Mouse (Mus musculus) urinary bladder, postnatal 10 days (tissue): ENCODE data around the gene Lsm14a.

Experiments used
- DNase-seq: peaks from one replicate; pipeline ENCODE4 v3.0.0; 2022; ENCODE audit warnings: low spot score

Lsm14a gene

DNA sequence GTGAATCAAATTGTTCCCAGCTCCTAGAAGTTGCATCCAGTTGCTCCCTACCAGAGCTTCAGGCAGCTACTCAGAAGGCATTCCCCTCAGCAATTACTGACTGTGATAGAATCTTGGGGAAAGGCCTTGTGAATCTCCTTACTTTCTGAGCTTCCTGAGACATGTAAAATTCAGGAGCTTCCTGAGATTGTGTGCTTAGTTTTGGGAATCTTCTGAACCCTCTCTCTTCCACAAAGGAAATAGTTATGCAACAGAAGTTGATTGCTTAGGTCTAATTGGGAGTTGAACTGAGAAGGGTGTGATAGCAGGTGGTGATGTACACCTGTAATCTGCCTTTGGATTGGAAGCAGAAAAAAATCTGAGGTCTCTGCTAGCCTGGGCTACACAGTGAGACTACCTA is at the start of gene Lsm14a:
TSS of gene Lsm14a (minus strand) at position 101 of the 400 bp plus-strand sequence.
- no peak for DNase-seq

DNA sequence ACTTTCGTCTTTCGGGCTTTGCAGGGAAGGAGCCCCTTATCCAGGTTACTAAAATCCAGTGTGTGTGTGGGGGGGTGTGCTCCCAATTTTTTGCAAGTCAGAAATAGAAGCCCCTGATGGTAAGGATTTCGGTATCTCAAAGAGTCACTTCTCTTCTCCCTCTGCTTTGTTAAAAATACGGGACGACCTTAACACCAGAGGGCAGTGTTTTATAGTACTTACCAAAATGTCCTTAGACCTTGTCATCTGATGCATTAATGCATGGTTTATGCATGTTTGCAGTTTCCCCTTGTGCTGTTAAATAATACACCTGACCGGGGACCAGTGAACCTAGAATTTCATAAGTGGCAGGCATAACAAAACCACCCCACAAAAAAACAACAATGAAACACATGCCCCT is 45.8 kb upstream of the Lsm14a start:
- no peak for DNase-seq

DNA sequence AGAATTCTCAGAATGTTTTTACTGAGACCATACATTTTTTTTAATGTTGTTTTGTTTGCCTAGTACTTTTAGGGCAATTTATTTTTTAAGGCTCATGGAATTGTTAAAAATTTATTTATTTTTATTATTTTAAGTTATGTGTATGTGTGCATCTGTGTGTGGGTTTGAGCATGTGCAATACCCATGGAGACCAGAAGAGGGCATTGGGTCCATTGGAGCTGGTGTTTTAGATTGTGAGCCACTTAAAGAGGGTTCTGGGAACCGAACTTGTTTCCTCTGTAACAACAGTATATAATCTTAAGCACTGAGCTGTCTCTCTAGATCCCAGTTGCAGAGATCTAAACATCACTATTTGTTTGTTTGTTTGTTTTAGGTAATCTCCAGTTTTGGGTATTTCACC is 40.5 kb upstream of the Lsm14a start:
- DNase-seq: no peak

DNA sequence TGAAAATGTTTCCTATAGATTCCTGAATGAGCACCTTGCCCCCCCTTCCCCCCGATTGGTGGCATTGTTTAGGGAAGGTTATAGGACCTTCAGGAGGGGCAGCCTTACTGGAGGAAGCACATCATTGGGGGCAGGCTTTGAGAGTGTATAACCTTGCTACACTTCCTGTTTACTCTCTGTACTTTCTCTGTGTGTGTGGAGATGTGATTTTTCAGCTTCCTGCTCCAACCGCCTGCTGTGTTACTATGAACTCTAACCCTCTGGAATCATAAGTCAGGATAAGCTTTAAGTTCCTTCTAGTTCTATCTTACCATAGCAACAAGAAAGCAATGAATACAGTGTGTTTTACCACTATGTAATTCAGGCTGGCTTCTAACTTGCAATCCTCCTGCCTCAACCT is 28.1 kb upstream of the Lsm14a start:
- DNase-seq: no peak

DNA sequence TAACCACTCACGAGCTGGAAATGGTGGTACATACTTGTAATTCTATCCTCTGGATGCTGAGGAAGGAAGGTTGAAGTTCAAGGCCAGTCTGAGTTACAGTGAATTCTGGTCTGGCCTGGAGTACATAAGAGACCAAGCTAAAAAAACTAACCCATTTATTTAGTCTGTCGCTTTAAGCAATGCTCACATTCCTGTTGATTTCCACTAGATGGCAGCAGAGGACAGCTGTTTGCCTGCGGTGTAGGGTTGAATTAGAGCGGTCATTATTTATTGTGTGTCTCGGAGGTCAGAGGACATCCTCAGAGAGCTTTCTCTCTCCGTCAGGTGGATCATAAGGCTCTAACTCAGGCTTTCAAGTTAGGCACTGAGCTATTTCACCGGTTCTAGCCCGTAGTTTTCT is 14.4 kb upstream of the Lsm14a start:
- DNase-seq: no peak

DNA sequence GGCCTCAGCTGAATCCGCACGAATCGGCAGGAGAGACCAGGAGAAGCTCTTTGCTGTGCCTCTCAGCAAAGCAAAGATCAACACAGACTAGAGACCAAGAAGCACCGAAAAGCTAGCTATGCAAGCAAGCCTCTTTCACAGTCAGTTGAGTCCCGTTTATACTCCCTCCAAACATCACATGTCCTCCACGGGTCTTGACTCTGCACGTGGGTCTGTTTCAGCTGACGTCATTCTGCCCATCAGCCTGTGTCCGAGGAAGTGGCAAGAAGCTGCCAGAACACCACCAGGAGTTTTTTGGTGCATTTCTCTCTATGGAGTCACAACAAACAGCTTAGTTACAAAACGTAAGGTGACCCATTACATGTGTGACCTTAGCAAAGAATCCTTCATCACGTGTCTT is 10.8 kb upstream of the Lsm14a start:
- DNase-seq: no peak

DNA sequence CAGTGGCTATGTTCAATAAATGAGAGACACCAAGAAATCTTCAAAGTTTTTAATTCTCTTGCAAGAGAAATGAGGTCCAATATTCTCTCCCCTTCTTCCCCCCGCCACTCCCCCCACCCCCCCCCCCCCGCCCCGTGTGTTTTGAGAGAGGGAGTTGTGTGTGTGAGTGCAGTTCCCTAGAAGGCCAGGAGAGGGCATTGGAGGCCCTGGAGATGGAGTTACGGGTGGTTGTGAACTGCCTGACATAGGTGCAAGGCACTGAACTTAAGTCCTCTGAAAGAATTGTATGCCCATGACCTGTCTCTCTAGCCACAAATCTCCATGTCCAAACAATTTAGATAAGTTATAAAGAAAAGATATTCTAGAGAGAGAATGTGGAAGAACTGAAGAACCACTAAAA is 7.0 kb upstream of the Lsm14a start:
- no peak for DNase-seq

DNA sequence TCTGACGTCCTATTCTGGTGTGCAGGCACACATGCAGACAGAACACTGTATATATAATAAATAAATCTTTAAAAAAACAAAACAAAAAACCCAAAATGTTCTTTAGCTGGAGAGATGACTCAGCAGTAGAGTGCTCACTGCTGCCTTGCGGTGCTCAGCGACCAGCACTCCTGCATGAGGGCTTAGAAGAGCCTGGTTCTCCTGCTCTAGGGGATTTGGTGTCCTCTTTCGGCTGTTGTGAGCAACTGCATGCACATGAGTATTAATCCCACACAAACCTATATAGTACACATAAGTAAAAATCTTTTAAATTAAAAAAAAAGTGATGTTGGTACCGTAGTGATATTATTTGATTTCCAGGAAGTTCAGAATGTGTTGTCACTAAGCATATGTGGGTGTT is 5.7 kb upstream of the Lsm14a start:
- no peak for DNase-seq

DNA sequence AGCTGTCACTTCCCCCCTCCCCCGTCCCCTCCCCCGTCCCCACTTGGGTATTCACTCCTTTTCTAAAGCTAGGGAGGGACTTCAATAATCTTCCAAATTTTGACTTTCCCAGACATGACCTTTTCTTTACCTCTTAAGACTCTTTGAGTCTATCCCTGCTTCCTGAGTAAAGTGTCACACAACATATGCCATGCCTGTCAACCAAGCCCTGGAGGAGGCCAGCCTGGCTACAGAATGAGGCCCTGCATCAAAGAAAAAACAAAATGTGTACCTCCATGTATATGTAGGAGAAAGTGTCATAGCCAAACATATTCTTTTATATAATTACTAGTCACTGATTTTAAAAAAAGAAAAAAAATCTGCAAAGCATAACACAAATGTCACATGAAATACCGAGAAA is 3.7 kb upstream of the Lsm14a start:
- DNase-seq: no peak

DNA sequence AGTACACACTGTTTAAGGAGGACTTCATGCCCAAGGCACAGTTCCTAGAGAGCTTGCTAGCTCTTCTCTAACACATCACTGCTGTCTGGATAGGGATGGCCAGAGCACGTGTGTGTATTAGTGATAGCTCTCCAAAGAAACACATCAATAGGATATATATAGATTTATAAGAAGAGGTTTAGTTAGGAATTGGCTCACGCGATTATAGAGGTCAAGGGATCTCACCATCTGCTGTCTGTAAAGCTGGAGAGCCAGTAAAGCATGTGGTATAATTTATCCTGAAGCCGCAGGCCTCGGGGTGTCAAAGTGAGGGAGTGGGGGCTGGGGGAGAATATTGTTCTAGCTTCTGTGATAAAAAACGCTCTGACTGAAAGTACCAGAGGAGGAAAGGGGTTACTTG is 2.6 kb upstream of the Lsm14a start:
- no peak for DNase-seq

DNA sequence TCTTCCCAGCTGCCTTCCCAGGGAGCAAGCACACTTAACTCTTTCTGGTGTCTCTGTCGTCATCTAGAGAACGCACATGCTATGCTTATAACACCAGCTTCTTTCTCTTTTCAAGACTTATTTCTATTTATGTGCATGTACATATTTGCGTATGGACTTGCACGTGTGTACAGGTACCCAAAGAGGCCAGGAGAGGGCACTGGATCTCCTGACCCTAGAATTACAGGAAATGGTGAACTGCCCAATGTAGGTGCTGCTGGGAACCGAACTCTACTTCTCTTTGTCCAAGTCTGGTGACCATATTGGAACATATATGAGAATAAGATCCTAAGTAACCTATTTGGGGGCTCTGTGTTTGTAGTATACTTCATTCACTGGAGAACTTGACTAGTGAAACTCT is 1.5 kb upstream of the Lsm14a start:
- no peak for DNase-seq

DNA sequence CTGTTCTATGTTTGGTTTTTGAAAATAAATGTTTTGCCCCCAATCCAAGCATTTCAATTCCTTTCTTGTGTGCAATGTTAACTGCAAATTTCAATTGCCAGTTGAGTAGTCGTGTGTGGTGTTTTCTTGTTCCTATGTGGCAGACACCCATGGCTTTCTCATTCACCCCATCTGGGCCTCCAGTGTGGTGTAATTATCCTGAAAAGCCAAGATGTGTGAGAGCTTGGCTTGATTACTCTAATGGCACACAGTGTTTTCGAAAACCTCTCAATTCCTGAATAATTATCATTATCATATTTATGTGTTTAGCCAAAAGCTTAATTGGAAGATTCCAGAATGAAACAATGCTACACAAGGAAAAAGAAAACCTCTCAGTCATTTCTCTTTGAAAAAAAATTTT is 976 bp upstream of the Lsm14a start:
- no peak for DNase-seq

DNA sequence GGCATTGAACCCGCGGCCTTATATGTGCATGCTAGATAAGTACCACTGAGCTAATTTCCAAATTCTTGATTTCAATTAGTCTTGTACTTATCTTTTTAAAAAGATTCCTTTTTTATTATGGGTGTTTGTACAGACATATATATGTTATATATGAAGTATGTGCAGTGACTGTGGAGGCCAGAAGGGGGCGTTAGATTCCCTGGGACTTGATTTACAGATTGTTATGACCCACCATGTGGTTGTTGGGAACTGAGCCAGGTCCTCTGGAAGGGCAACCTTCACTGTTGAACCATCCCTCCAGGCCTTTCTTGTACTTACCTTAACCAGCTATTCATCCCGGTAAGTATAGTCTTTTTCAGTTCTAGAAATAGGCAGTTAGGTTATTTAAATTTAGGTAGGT is 780 bp downstream of the Lsm14a start:
- no peak for DNase-seq

DNA sequence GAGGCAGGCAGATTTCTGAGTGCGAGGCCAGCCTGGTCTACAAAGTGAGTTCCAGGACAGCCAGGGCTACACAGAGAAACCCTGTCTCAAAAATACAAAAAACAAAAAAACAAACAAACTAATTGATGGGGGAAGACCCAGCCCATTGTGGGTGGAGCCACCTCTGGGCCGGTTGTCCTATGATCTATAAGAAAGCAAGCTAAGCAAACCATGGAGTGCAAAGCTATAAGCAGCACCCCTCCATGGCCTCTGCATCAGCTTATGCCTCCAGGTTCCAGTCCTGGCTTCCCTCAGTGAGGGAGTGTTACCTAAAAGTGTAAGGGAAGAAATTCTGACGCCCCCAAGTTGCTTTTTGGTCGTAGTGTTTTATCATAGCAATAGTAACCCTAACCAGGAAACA is 1.4 kb downstream of the Lsm14a start:
- DNase-seq: no peak

DNA sequence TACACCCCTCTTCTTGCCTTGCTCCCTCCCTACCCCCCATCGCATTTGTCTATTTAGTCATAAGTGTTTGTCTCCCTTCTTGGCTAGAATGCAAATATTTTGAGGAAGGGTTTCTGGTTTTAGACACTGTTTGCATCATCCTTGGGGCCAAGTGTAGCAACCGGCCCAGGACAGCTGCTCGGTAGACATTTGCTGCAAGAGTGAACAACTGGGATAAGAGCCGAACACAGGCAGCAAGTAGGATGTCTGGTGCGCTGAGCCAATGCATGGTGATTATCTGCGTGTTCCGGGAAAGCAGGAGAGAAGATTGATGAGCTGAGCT is 2.3 kb downstream of the Lsm14a start:
- no peak for DNase-seq

DNA sequence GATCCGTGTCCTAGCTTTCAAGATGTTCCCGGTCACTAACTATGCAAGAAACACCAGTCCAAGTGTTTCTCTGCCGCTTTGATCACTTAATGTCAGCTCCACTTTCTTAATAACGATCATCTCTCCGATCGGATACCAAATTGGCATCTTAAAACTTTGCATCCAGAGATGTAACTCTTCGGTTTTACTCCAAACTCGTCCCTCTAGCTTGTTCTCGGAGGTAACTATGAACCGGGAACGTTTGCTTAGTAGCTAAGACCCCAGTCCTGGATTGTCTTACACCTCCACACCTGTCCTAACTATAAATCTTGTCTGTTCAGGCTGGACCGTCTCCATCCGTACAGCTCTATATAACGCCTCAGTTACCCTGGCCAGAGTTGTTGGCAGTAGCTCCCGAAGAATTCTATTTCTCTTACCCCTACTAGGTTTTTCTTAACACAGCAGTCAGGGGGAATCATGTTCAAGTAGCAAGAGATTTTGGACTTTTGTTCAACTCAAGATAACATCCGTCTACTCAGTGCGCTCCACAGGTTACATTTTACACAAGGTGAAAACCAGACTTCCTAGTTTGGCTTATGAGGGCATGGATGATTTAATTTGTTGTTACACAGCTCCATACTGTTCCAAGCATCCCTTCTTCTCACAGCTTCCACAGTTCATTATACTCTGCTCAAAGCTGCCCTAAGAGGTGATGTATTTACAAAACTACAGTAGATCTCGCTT is 2.8 kb downstream of the Lsm14a start:
- no peak for DNase-seq

DNA sequence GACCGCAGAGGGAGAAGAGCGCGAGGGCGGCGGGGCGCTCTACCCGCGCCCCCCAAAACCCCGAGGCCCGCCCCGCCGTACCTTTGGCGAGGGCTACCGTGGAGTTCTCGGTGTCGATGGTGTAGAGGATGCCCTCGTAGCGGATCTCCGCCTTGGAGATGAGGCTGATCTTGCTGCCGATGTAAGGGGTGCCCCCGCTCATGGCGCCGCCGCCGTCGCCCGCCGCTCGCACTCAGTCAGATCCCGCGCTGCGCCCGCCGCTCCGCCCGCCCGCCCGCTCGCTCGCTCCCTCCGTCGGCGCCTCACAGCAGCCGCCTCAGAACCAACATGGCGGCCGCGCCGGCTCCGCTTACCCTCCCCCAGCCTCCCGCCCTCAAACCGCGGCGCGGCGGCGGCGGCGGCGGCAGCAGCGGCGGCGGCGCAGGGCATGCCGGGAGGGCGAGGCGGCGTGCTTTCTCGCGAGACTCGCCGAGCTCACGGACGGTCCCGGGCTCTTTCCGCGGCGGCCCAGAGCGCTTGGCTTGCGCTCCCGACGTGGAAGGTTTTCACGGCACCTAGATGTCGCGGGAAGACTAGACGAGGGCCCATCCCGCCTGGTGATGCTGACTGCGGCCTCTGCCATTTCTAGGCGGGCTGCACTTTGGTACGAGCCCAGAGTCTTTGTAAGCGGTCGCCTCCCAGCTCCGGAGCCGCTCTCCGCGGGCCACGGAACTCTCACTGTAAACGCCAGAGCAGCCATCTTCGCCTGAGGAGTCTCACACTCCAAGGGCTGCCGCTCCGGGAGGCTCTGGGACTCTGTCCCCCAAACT is 3.6 kb downstream of the Lsm14a start:
- peak; percentile 79 for DNase-seq

DNA sequence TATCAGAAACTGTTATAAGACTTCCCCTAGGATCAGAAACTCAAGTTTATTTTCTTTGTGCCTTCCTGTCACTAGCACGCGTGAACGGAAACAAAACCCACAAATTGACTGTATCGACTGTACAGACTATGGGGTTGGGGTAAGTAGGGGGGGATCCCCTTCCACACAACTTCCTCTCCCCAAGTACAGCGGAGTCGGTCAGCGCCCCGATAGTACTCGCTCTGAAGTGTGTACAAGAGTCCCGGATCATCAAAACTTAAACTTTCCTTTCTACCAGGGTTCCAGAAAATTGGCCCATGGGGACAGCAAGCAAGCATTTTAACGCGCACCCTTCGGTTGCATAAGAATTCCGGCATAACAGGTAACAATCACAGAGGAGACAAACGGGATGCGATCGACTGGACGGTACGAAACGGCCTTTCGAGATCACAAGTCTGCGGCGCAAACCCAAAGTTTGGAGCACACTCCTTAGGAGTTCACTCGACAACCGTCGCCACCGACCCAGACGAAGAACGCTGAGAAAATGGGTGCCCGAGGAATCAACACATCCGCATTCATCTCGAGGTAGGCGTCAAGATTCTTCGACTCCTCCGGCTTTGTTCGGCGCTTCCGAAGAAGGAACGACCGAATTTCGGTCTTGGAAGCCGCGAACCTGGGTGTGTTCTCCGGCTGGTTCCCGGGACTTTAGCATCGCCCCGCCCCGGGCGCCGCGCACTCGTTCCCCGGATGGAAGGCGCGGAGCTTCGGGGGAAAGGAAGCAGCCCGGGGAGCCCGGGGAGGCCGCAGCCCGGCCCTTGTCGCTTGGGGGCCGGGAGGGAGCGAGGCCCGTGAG is 4.5 kb downstream of the Lsm14a start:
- no peak for DNase-seq

DNA sequence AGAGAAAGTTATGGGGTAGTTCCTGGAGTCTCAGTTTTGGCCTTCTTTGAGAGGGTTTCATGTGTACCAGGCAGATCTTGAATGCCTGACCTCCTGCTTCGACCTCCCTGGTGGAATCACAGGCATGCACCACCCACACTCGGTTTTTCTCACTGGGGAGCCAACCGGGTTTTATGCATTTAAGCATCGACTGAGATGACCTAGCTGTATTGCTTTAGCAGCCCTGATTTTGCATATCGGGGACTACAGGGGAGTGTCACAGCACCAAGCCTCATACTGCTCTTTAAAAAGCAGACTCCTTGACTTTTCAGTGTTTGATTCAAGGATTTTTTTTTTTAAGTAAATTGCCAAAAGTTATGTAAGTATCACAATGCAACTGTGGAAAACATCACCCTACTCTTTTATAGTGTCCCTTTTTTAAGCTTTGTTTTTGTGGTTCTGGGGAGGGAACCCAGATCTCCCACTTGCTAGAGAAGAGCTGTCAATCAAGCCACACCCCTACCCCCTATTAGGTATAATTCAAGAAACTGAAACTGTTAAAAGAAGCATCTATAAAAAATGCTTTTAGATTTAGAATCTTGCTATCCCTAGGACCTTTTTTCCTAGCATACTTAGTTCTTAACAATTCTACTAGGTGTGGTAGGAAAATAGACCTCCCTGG is 5.2 kb downstream of the Lsm14a start:
- DNase-seq: no peak

DNA sequence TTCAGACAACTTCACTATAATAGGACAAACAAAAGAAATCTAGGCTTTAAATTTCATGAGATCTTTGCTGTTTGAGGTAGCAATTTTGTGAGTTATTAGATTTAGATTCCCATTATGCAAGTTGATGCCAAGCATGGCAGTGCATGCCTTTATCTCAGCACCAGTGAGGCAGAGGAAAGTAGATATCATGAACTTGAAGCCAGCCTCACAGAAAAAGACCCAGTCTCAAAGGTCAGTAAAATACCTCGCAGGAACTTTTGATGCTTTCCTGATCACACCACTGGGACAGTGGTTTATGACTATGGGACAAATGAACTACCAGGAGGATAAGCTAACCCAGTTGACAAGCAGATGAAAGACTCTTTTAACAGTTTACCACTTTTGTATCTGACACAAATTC is 10.3 kb downstream of the Lsm14a start:
- DNase-seq: no peak

DNA sequence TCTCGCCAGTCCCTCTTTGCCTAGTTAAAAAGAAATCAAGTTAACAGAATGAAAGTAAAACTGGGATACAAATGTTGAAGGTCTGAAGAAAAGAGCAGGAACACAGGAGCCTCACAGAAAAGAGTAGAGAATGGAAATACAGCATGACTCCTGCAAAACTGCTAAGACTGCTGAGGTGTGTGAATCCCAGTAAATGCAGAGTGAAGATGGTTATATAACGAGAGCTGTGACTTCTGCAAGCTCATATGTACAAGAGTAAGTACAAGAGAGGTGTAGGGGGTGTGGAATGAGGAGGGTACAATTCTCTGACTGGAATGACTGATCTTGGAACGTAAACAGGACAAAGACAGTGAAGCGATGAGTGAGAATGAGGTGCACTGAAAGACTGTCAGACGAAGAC is 11.4 kb downstream of the Lsm14a start:
- DNase-seq: no peak

DNA sequence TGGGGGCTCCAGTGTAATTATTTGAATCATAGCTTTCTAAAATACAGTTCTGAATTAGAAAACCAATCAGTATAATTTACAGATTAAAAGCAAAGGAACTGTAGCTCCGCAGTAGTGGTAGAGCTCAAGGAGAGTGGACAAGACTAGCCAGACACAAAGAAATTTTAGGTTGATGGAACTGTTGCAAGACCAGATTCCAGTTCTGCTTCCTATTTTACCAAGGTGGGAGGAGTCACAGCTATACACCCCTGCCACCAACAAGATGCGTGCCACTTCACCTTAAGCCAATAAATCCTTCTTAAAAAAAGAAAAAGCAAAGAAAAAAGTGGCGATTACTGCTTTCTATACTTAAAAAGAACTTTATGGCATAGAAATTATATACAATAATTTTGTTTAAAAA is 12.8 kb downstream of the Lsm14a start:
- DNase-seq: no peak

DNA sequence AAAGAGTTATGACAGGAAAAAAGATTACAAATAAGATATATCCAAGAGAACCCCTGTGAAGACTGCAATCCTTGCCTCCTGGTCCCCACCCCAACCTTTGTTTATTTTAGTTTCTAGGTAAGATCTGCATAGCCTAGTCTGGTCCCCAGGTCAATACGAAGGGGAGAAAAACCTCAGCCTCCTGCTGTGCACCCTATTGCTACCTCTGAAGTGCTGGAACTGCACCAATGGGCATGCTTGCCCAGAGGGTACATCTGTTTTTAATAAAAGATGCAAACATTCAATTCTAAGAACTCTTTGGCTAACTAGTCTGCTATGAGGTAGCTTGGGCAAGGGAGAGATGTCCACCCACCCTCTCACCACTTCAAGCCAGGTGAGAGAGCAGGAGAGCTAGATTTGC is 19.2 kb downstream of the Lsm14a start:
- no peak for DNase-seq
